Mouse (Mus musculus): ENCODE results near the gene Reck. TPM values are rescaled to one million over a fixed set of nuclear protein-coding genes. Genes with fewer than 3 reads are reported as not detected.

Gene Reck
- total RNA-seq, 2 experiments from 2014 or later, result 20.6 to 22.0 TPM

Other genes with a start within 250 kb of the Reck start
- 10 to 100 TPM; 27.7 to 37.9 TPM for gene Npr2, start 243.6 kb upstream of the Reck start, total RNA-seq (2021)
- gene Spag8, start 221.9 kb upstream of the Reck start, total RNA-seq (2021), result under 1 TPM; 0.30 to 0.40 TPM
- 10 to 100 TPM; 76.8 to 79.3 TPM for gene Hint2, start 219.1 kb upstream of the Reck start, total RNA-seq (2021)
- gene Tmem8b, start 206.6 kb upstream of the Reck start, total RNA-seq (2021), result 1 to 10 TPM; 4.7 to 5.0 TPM
- gene Fam221b, start 206.4 kb upstream of the Reck start, total RNA-seq (2021), result under 1 TPM; 0.20 TPM
- not detected for gene Olfr70, start 174.7 kb upstream of the Reck start, total RNA-seq (2021)
- gene Olfr71, start 165.3 kb upstream of the Reck start, total RNA-seq (2021), result not detected
- gene Hrct1, start 148.3 kb upstream of the Reck start, total RNA-seq (2021), result 1 to 10 TPM; 2.3 to 3.9 TPM
- 1 to 10 TPM; 1.7 to 2.6 TPM for gene Spaar, start 145.5 kb upstream of the Reck start, total RNA-seq (2021)
- gene Olfr159, start 104.5 kb upstream of the Reck start, total RNA-seq (2021), result not detected
- gene Olfr156, start 51.6 kb upstream of the Reck start, total RNA-seq (2021), result not detected
- gene Olfr157, start 35.3 kb upstream of the Reck start, total RNA-seq (2021), result not detected
- gene Olfr155, start 24.0 kb upstream of the Reck start, total RNA-seq (2021), result not detected
- gene Glipr2, start 81.9 kb downstream of the Reck start, total RNA-seq (2021), result 1 to 10 TPM; 3.7 to 5.3 TPM
- gene Ccin, start 108.0 kb downstream of the Reck start, total RNA-seq (2021), result not detected
- 100 to 1,000 TPM; 183 to 188 TPM for gene Clta, start 128.9 kb downstream of the Reck start, total RNA-seq (2021)
- 10 to 100 TPM; 27.2 to 47.5 TPM for gene Gne, start 208.6 kb downstream of the Reck start, total RNA-seq (2021)

All from adrenal gland, postnatal 36 days (tissue).